Mouse (Mus musculus): ENCODE measurements around the gene Pram1. TPM values are rescaled to one million over a fixed set of nuclear protein-coding genes. Genes with fewer than 3 reads are reported as not detected.

Pram1 gene
- 4.3 TPM for total RNA-seq (2023)

DNA sequence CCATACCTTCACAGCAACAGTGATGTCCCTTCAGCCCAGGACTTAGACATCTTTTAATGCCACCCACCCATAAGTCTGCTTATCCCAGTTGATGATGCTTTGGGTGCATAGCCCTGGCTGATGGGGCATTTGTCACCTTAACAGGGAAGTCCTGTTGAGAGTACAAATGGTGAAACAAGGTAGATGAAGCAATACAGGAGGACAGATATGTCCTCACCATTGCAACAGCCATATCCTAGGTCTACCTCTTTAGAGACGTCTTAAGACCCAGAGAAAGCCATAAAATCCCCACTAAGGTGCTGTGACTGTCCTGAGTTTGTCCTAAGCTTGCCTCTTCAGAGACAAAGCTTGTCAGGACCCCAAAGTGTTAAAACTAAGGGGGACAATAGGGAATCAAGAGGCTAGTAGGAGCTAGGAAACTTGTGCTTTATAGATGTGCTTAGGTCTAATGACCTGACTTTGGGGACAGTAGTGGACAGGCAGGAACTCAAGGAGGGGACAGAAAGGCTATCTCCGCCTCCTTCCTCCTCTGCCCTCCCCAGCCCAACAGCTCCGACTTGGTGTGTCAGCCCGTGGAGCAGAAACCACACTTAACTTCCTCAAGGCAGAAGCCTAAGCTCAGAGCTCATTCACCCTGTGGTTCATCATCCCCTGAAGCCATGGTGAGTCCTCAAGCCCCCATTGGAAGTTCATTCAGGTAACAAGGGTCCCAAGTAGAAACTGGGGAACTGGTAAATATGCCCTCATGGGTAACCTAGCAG lies at the start of gene Pram1:
Pram1 (plus strand) TSS at position 541 of the 761 bp plus-strand sequence.

DNA sequence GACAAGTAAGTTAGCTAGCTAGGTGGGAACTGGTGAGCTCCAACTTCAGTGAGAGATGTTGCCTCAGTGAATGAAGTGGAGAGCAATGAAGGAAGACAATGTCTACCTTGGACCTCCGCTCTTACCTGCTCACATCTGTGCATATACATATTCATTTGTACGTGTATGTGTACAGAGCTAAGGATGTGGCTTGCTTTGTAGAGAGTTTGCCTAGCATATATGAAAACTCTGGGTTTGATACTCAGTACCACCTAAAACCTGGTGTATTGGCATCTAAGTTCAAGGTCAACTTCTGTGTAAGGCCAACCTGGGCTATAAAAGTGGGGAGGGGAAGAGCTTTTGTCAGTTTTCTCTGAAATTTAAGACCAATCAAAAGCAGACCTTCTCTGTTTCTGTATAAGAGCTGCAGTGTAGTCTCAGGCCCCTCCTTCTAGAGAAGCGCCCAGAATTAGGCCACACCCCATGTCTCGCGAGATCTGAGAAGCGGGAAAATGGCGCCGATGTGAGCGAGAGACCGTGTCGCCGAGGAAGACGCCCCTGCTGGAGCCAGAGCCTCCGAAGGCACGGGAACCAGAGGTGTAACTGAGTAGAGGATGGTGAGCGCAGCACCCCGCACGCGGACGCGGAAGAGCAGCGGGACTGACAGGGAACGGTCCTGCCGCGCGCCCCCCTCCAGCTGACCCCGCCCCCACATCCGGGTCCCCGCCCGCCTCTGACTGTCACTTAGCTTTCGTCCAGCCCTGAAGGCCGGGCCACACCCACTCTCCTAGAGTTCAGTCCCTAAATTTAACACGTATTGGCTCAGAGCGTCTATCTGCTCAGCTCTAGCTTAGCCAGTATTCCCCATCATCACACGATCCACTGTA lies 9.0 kb upstream of the Pram1 start, which contains the start of gene Zfp414:
Zfp414 (plus strand) TSS at position 470 of the 866 bp plus-strand sequence.

GRCm38 (mm10) chr17:33686760-33687159 lies 48.9 kb downstream of the Pram1 start, which contains the start of gene Hnrnpm:
Gene Hnrnpm (minus strand): TSS chr17:33686860.

Other genes starting within 250 kb of the Pram1 start
- 10.9 TPM for gene Zfp101, start 243.4 kb upstream of the Pram1 start, total RNA-seq (2023)
- gene Actl9, start 205.2 kb upstream of the Pram1 start, total RNA-seq (2023), result not detected
- 157 TPM for gene Adamts10, start 113.9 kb upstream of the Pram1 start, total RNA-seq (2023)
- 9.5 TPM for gene Myo1f, start 82.3 kb upstream of the Pram1 start, total RNA-seq (2023)
- gene Zfp414, start 9.0 kb upstream of the Pram1 start, total RNA-seq (2023), result 41.4 TPM
- 342 TPM for gene Hnrnpm, start 48.8 kb downstream of the Pram1 start, total RNA-seq (2023)
- gene March2, start 80.6 kb downstream of the Pram1 start, total RNA-seq (2023), result 59.5 TPM
- gene Rab11b, start 122.5 kb downstream of the Pram1 start, total RNA-seq (2023), result 213 TPM
- gene Angptl4, start 143.8 kb downstream of the Pram1 start, total RNA-seq (2023), result 1.1 TPM
- 1.9 TPM for gene Kank3, start 172.5 kb downstream of the Pram1 start, total RNA-seq (2023)
- gene Rps28, start 186.5 kb downstream of the Pram1 start, total RNA-seq (2023), result 5,043 TPM
- 121 TPM for gene Ndufa7, start 186.5 kb downstream of the Pram1 start, total RNA-seq (2023)
- 8.2 TPM for gene Cd320, start 205.0 kb downstream of the Pram1 start, total RNA-seq (2023)
- not detected for gene Gm7029, start 235.8 kb downstream of the Pram1 start, total RNA-seq (2023)